Mouse (Mus musculus) spleen, adult 2 months (tissue): Measurements from ENCODE around the gene Ttc14. TPM values are rescaled to one million over a fixed set of nuclear protein-coding genes. Genes with fewer than 3 reads are reported as not detected.

Experiments used
- DNase-seq, 2 experiments: peaks; one replicate each; pipeline versions ENCODE4 v3.0.0 to v3.0.0-alpha.2; 2012 to 2021; ENCODE audit warnings: low spot score in 2 of 2, low read depth in 1 of 2
- H3K27ac ChIP-seq: fragments of 200-500 bp; 2 replicates; pipeline ENCODE4 v1.5.1; 2012; ENCODE audit warnings: low read length, inconsistent platforms; ENCODE audit not compliant: insufficient read depth
- H3K27me3 ChIP-seq: fragments of 200-500 bp; 2 replicates; pipeline ENCODE4 v1.6.1; 2012; ENCODE audit warnings: mild to moderate bottlenecking, moderate library complexity, low read length, inconsistent platforms; ENCODE audit not compliant: control insufficient read depth, insufficient read depth
- H3K36me3 ChIP-seq: fragments of 200-500 bp; 2 replicates; pipeline ENCODE4 v1.6.1; 2012; ENCODE audit warnings: mild to moderate bottlenecking, low read length, inconsistent platforms; ENCODE audit not compliant: control insufficient read depth, insufficient read depth
- H3K4me1 ChIP-seq: fragments of 200-500 bp; 2 replicates; pipeline ENCODE4 v1.6.1; 2011; ENCODE audit warnings: inconsistent platforms; ENCODE audit not compliant: control insufficient read depth, insufficient read depth, insufficient read length
- H3K4me3 ChIP-seq: fragments of 200-500 bp; 2 replicates; pipeline ENCODE4 v1.5.1; 2011; ENCODE audit warnings: mild to moderate bottlenecking, inconsistent platforms; ENCODE audit not compliant: insufficient read depth, insufficient read length; ENCODE audit errors: extremely low read depth
- CTCF ChIP-seq: fragments of 200-500 bp; IDR thresholded peaks from 2 replicates; pipeline ENCODE4 v1.5.1; 2011; ENCODE audit warnings: mild to moderate bottlenecking, inconsistent platforms; ENCODE audit not compliant: insufficient read depth, insufficient read length, insufficient replicate concordance; ENCODE audit errors: extremely low read depth
- POLR2A ChIP-seq: fragments of 200-500 bp; IDR thresholded peaks from 2 replicates; pipeline ENCODE4 v1.6.1; 2011; ENCODE audit warnings: low read depth, low read length, inconsistent platforms
- WGBS: fragments of 180-500 bp; shearing (Covaris S2); methylation state at CpG from one replicate; pipeline ENCODE4 v1.1.7; 2018; 5-methylcytosine and 5-hydroxymethylcytosine counted together
- polyA plus RNA-seq: library from polyadenylated mRNA; depleted of rRNA; stranded (reverse); fragments of >200 nt; gene quantifications from 2 replicates; pipeline ENCODE4 v1.2.3, GENCODE M21; 2012; rRNA removed

The Ttc14 gene
- polyA plus RNA-seq, 1 experiment = 22.7 TPM

DNA sequence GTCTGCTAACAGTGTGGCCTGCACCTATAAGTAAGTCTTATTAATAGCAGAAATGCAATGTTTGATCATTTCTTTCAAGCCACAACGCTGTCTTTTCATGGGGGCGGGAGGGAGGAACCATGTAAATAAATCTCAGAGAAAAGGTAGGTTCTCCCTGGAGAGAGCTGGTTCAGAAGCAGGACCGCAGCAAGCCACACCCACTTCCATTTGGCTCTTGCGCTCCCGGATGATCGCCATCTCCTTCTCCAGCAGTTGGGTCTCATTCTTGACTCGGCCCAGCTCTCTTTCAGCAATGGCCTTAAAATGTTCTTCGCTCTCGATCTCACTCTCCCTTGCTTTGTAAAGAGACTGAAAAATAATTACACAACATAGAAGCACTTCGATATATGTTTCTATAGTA lies 39.2 kb downstream of the Ttc14 start:
- 54% methylated on average over 10 of the region's 10 CpGs for WGBS
- Histone ChIP-seq H3K4me1 (no peaks in the 10 kb centered on the region; the same call in 1 of the 2 replicates), H3K4me3 (no peak overlapping the region; the same call in 1 of the 2 replicates), H3K27ac (no peak overlapping the region), H3K36me3 (no peaks in the 10 kb centered on the region), H3K27me3 (no peaks in the 10 kb centered on the region)
- no peak for DNase-seq
- TF ChIP-seq CTCF (no peak), POLR2A (no peak)

GRCm38 (mm10) chr3:33843801-33844632 lies 44.4 kb downstream of the Ttc14 start, which contains the start of gene Ccdc39:
Gene Ccdc39, minus strand, starts transcription at chr3:33844310.
- Histone ChIP-seq H3K27ac (no peak within 1 kb of the TSS), H3K27me3 (no peaks in the 10 kb centered on the region), H3K4me3 (peak within 1 kb of the TSS; percentile 46), H3K4me1 (peaks cover 2% of the 10 kb centered on the region; the same call in 1 of the 2 replicates), H3K36me3 (no peaks in the 10 kb centered on the region)
- WGBS = 14% methylated on average over 26 of the region's 26 CpGs
- DNase-seq = peak in 1 of 2 experiments; percentile 20
- no peak for TF ChIP-seq CTCF

DNA sequence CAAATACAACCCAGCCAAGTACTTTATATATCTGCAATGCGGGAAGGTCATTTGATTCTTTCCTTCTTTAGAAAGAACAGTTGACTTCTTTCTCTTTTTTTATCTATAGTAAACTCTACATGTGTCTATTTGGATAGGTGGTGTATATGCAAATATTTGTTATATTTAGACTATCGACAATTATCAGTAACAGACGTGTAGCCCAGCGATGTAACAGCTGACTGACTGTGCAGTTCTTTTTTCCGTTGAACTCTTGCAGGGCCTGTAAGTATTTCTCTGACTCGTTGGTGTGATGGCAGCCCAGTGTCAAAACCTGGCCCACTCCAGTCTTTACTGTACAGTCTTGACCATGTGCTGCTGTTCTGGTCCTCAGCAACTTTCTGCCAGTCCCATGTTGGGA lies 47.0 kb downstream of the Ttc14 start:
- Histone ChIP-seq H3K4me1 (peaks cover 2% of the 10 kb centered on the region; the same call in 1 of the 2 replicates), H3K27me3 (no peaks in the 10 kb centered on the region), H3K4me3 (no peak overlapping the region), H3K27ac (no peak overlapping the region), H3K36me3 (no peaks in the 10 kb centered on the region)
- WGBS = 75% methylated on average over 6 of the region's 6 CpGs
- TF ChIP-seq CTCF (no peak), POLR2A (no peak)
- no peak for DNase-seq

GRCm38 (mm10) chr3:33850856-33851255 lies 51.2 kb downstream of the Ttc14 start:
- Histone ChIP-seq H3K4me3 (no peak overlapping the region), H3K4me1 (no peaks in the 10 kb centered on the region; the same call in 1 of the 2 replicates), H3K36me3 (no peaks in the 10 kb centered on the region), H3K27me3 (no peaks in the 10 kb centered on the region), H3K27ac (no peak overlapping the region)
- no peak for DNase-seq
- 88% methylated on average over 4 of the region's 4 CpGs for WGBS
- TF ChIP-seq POLR2A (no peak), CTCF (no peak)

DNA sequence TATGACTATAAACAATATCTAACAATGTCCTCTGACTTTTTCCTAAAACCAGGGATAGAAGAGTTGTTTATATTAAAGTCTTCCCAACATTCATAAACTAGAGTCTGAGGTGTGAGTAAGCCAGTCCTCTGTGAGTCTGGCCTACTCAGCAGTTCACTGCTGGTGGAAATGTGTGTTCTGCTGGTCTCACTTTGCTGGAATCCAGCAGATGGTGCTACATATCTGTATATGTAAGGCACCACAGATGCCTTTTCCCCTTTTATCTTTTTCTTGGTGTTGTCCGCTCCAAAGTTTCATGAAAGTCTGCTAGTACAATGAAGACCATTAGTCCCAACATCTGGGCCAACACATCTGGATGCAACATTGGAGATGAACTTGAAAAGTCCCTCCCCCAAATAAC lies 53.4 kb downstream of the Ttc14 start:
- WGBS = 86% methylated on average over 1 of the region's 1 CpGs
- DNase-seq = no peak
- Histone ChIP-seq H3K27ac (no peak overlapping the region), H3K36me3 (no peaks in the 10 kb centered on the region), H3K27me3 (no peaks in the 10 kb centered on the region), H3K4me3 (no peak overlapping the region), H3K4me1 (no peaks in the 10 kb centered on the region; the same call in 1 of the 2 replicates)
- no peak for TF ChIP-seq CTCF
- no peak for TF ChIP-seq POLR2A

DNA sequence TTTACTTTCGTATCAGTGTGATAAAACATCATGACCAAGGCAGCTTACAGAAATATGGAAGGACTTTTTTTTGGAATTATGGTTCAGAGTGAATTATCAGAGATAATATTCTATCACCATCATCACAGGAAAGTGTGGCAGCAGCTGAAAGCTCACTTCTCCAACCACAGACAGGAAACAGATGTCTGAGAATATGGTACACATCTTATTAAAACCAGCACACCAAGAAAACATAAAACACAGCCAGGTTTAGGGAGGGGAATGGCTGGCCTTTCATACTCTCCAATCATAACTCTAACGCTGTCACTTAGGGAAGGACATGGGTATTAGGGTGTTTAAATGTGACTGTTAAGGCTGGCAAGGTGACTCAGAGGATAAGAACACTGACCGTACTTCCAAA lies 59.3 kb downstream of the Ttc14 start:
- DNase-seq = no peak
- Histone ChIP-seq H3K27ac (no peak overlapping the region), H3K36me3 (no peaks in the 10 kb centered on the region), H3K27me3 (no peaks in the 10 kb centered on the region), H3K4me1 (no peaks in the 10 kb centered on the region), H3K4me3 (no peak overlapping the region)
- no peak for TF ChIP-seq CTCF
- TF ChIP-seq POLR2A = no peak
- WGBS = 22% methylated on average over 3 of the region's 3 CpGs

GRCm38 (mm10) chr3:33864000-33864540 lies 64.4 kb downstream of the Ttc14 start:
- Histone ChIP-seq H3K4me1 (no peaks in the 10 kb centered on the region; the same call in 1 of the 2 replicates), H3K4me3 (no peak overlapping the region), H3K27me3 (no peaks in the 10 kb centered on the region), H3K36me3 (no peaks in the 10 kb centered on the region), H3K27ac (no peak overlapping the region)
- no peak for DNase-seq
- no peak for TF ChIP-seq CTCF
- TF ChIP-seq POLR2A = no peak

Other genes with a start within 250 kb of the Ttc14 start
- gene Ccdc39, start 44.5 kb downstream of the Ttc14 start, polyA plus RNA-seq = 0.21 TPM in 1 of 2 replicates, not detected in the other
- 4.6 and 4.8 TPM in 2 replicates for gene Fxr1, start 220.1 kb downstream of the Ttc14 start, polyA plus RNA-seq